Mouse (Mus musculus): ENCODE data around the gene Foxq1. TPM values are rescaled to one million over a fixed set of nuclear protein-coding genes. Genes with fewer than 3 reads are reported as not detected.

The Foxq1 gene
- 35.7 and 47.1 TPM in 2 replicates for polyA plus RNA-seq (2015; fragmentation: Nextera tagmentation; extraction: Ambion mirVana)

- H3K27me3 ChIP-seq (ENCODE audit: control insufficient read depth, insufficient read depth, low read length), result no peaks in the 10 kb centered on the region
- ATAC-seq (ENCODE audit: low FRiP score, low TSS enrichment) (no peak), DNase-seq (ENCODE audit: low spot score) (no peak)
- H3K9me3 ChIP-seq (ENCODE audit: control insufficient read depth, low read length), result no peaks in the 10 kb centered on the region
- no peaks in the 10 kb centered on the region for H3K36me3 ChIP-seq (ENCODE audit: control insufficient read depth, insufficient read depth, low read length)
- WGBS, result 84% methylated on average over 4 of the region's 4 CpGs
- H3K9ac ChIP-seq (ENCODE audit: low read length), result no peak within 1 kb of the TSS
- peak within 1 kb of the TSS; percentile 96 for H3K27ac ChIP-seq (replicated peaks)
- no peak for TF ChIP-seq EP300 (optimal IDR thresholded peaks at IDR 0.05)
- TF ChIP-seq CTCF (IDR thresholded peaks at IDR 0.05; ENCODE audit: low read depth), result no peak
- H3K4me3 ChIP-seq (ENCODE audit: low read depth, low read length), result peak within 1 kb of the TSS; percentile 79; the same call in 1 of the 2 replicates
- peak within 1 kb of the TSS; percentile 82 for H3K4me2 ChIP-seq (replicated peaks; ENCODE audit: low read depth)
- H3K4me1 ChIP-seq (replicated peaks; ENCODE audit: control insufficient read depth, insufficient read depth), result no peaks in the 10 kb centered on the region
These were observed at the start of gene Foxq1 for GRCm38 (mm10) chr13:31555834-31556233. Gene Foxq1, plus strand, starts transcription at chr13:31556134.

- Histone ChIP-seq H3K9me3 (ENCODE audit: control insufficient read depth, low read length) (no peaks in the 10 kb centered on the region), H3K4me2 (replicated peaks; ENCODE audit: low read depth) (peak overlapping the region; percentile 15; the same call in 1 of the 2 replicates), H3K4me3 (ENCODE audit: low read depth, low read length) (no peak overlapping the region), H3K27me3 (ENCODE audit: control insufficient read depth, insufficient read depth, low read length) (no peaks in the 10 kb centered on the region), H3K27ac (replicated peaks) (peak overlapping the region; percentile 83), H3K9ac (ENCODE audit: low read length) (no peak overlapping the region), H3K36me3 (ENCODE audit: control insufficient read depth, insufficient read depth, low read length) (no peaks in the 10 kb centered on the region), H3K4me1 (replicated peaks; ENCODE audit: control insufficient read depth, insufficient read depth) (no peaks in the 10 kb centered on the region; the same call in 1 of the 2 replicates)
- ATAC-seq (ENCODE audit: low FRiP score, low TSS enrichment) (peak; percentile 91), DNase-seq (ENCODE audit: low spot score) (peak; percentile 79)
- TF ChIP-seq EP300 (optimal IDR thresholded peaks at IDR 0.05), result peak; percentile 24
- TF ChIP-seq CTCF (IDR thresholded peaks at IDR 0.05; ENCODE audit: low read depth), result no peak
- 32% methylated on average over 8 of the region's 8 CpGs for WGBS
These were observed 49.3 kb upstream of the Foxq1 start for GRCm38 (mm10) chr13:31506494-31507167.

GRCm38 (mm10) chr13:31515261-31515660 lies 40.7 kb upstream of the Foxq1 start:
- no peak overlapping the region for H3K9ac ChIP-seq (ENCODE audit: low read length)
- peak; percentile 91 for ATAC-seq (ENCODE audit: low FRiP score, low TSS enrichment)
- no peaks in the 10 kb centered on the region for H3K9me3 ChIP-seq (ENCODE audit: control insufficient read depth, low read length)
- peak; percentile 84 for DNase-seq (ENCODE audit: low spot score)
- no peaks in the 10 kb centered on the region for H3K36me3 ChIP-seq (ENCODE audit: control insufficient read depth, insufficient read depth, low read length)
- no peak overlapping the region for H3K4me3 ChIP-seq (ENCODE audit: low read depth, low read length)
- H3K27me3 ChIP-seq (ENCODE audit: control insufficient read depth, insufficient read depth, low read length), result no peaks in the 10 kb centered on the region
- H3K4me1 ChIP-seq (replicated peaks; ENCODE audit: control insufficient read depth, insufficient read depth), result no peaks in the 10 kb centered on the region
- TF ChIP-seq EP300 (optimal IDR thresholded peaks at IDR 0.05) (peak; percentile 53), CTCF (IDR thresholded peaks at IDR 0.05; ENCODE audit: low read depth) (no peak)
- no peak overlapping the region for H3K4me2 ChIP-seq (replicated peaks; ENCODE audit: low read depth)
- WGBS, result 62% methylated on average over 7 of the region's 7 CpGs
- peak overlapping the region; percentile 86 for H3K27ac ChIP-seq (replicated peaks)

GRCm38 (mm10) chr13:31518411-31518886 lies 37.5 kb upstream of the Foxq1 start:
- TF ChIP-seq EP300 (optimal IDR thresholded peaks at IDR 0.05) (peak; percentile 89), CTCF (IDR thresholded peaks at IDR 0.05; ENCODE audit: low read depth) (no peak)
- H3K9me3 ChIP-seq (ENCODE audit: control insufficient read depth, low read length), result no peaks in the 10 kb centered on the region
- no peak overlapping the region for H3K9ac ChIP-seq (ENCODE audit: low read length)
- DNase-seq (ENCODE audit: low spot score) (peak; percentile 84), ATAC-seq (ENCODE audit: low FRiP score, low TSS enrichment) (peak; percentile 86)
- H3K27ac ChIP-seq (replicated peaks), result peak overlapping the region; percentile 85
- H3K4me3 ChIP-seq (ENCODE audit: low read depth, low read length), result no peak overlapping the region
- H3K4me1 ChIP-seq (replicated peaks; ENCODE audit: control insufficient read depth, insufficient read depth), result no peaks in the 10 kb centered on the region
- H3K36me3 ChIP-seq (ENCODE audit: control insufficient read depth, insufficient read depth, low read length), result no peaks in the 10 kb centered on the region
- no peak overlapping the region for H3K4me2 ChIP-seq (replicated peaks; ENCODE audit: low read depth)
- WGBS, result 33% methylated on average over 10 of the region's 10 CpGs
- no peaks in the 10 kb centered on the region for H3K27me3 ChIP-seq (ENCODE audit: control insufficient read depth, insufficient read depth, low read length)

DNA sequence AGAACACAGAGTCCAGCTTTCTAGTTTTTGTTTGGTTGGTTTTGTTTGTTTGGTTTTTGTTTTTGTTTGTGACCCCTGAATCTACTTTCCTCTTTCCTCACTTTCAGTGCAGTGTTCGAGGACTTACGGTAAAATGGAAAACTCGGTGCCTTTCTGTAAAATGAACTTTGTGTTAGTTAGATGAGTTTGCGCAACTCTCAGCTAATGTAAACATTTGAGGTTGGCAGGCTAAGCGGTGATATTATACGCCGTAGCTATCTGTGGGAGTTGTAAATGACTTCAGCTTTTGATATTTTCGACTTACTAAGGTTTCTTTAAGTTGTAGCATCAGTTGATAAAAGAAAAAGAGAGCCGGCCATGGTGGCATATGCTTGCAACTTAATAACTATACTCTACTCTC lies 37.0 kb upstream of the Foxq1 start:
- Histone ChIP-seq H3K4me3 (ENCODE audit: low read depth, low read length) (no peak overlapping the region), H3K27ac (replicated peaks) (peak overlapping the region; percentile 67; the same call in 1 of the 2 replicates), H3K27me3 (ENCODE audit: control insufficient read depth, insufficient read depth, low read length) (no peaks in the 10 kb centered on the region), H3K9me3 (ENCODE audit: control insufficient read depth, low read length) (no peaks in the 10 kb centered on the region), H3K4me1 (replicated peaks; ENCODE audit: control insufficient read depth, insufficient read depth) (no peaks in the 10 kb centered on the region), H3K9ac (ENCODE audit: low read length) (no peak overlapping the region), H3K36me3 (ENCODE audit: control insufficient read depth, insufficient read depth, low read length) (no peaks in the 10 kb centered on the region), H3K4me2 (replicated peaks; ENCODE audit: low read depth) (no peak overlapping the region)
- peak; percentile 33 for DNase-seq (ENCODE audit: low spot score)
- peak; percentile 53 for ATAC-seq (ENCODE audit: low FRiP score, low TSS enrichment)
- 33% methylated on average over 9 of the region's 9 CpGs for WGBS
- TF ChIP-seq CTCF (IDR thresholded peaks at IDR 0.05; ENCODE audit: low read depth) (no peak), EP300 (optimal IDR thresholded peaks at IDR 0.05) (no peak)

GRCm38 (mm10) chr13:31524976-31525375 lies 31.0 kb upstream of the Foxq1 start:
- H3K36me3 ChIP-seq (ENCODE audit: control insufficient read depth, insufficient read depth, low read length), result no peaks in the 10 kb centered on the region
- ATAC-seq (ENCODE audit: low FRiP score, low TSS enrichment) (peak; percentile 51; the same call in 1 of the 2 replicates), DNase-seq (ENCODE audit: low spot score) (peak; percentile 66)
- H3K4me2 ChIP-seq (replicated peaks; ENCODE audit: low read depth), result no peak overlapping the region
- no peaks in the 10 kb centered on the region for H3K4me1 ChIP-seq (replicated peaks; ENCODE audit: control insufficient read depth, insufficient read depth)
- H3K27me3 ChIP-seq (ENCODE audit: control insufficient read depth, insufficient read depth, low read length), result no peaks in the 10 kb centered on the region
- H3K27ac ChIP-seq (replicated peaks), result 0 out of 2 replicates have a peak overlapping the region, but pooled peaks have one; percentile 13
- H3K9ac ChIP-seq (ENCODE audit: low read length), result no peak overlapping the region
- TF ChIP-seq CTCF (IDR thresholded peaks at IDR 0.05; ENCODE audit: low read depth) (0 out of 2 replicates have a peak, but pooled peaks have one; percentile 16), EP300 (optimal IDR thresholded peaks at IDR 0.05) (no peak)
- WGBS, result 67% methylated on average over 4 of the region's 4 CpGs
- no peak overlapping the region for H3K4me3 ChIP-seq (ENCODE audit: low read depth, low read length)
- H3K9me3 ChIP-seq (ENCODE audit: control insufficient read depth, low read length), result no peaks in the 10 kb centered on the region

Measured in stomach, postnatal 0 days (tissue).